Mouse (Mus musculus): Measurements from ENCODE around the gene Ppp1r12c. TPM values are rescaled to one million over a fixed set of nuclear protein-coding genes. Genes with fewer than 3 reads are reported as not detected.

Ppp1r12c gene
- 33.0 and 35.3 TPM in 2 replicates for polyA plus RNA-seq (2014; fragmentation: Nextera tagmentation; extraction: Ambion mirVana)

DNA sequence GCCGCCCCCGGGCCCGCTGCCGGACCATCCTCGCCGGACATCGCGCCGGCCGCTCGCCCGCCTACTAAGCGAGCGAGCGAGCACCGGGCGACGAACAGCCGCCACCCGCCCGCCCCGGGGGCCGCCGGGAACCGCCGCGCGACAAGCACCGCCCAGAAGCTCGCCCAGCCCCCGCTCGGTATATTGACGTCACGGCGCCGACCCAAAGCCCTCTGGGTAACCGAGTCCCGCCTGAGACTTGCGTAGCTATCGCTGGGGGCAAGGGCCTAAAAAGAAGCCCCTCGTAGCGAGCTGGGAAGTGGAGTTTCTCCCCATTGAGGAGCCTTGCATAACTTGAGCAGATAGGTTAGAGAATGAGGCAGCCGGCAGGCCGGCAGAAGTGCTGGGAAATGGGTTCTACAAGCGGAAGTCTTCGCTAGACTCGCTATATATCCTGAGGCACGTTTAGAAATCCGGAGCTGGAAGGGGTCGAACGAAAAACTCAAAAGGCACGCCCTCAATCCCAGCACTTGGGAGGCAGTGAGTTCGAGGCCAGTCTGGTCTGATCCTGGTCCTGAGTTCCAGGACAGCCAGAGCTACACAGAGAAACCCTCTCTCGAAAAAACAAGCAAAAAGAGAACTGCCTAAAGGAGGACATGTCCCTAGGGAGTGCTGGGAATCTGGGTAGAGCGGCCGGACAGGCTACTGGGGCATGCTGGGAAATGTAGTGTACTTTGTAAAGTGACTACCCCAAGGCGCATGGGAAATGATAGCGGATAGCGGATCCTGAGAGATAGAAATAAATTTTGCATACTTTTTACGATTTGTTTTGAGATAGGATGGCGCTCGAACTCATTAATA lies at the start of gene Ppp1r12c:
Gene Ppp1r12c (minus strand): TSS at position 123 of the 840 bp plus-strand sequence.
- H3K9ac ChIP-seq (replicated peaks; ENCODE audit: low read length) = peak within 1 kb of the TSS; percentile 90
- DNase-seq (ENCODE audit: low spot score) (peak; percentile 95), ATAC-seq (replicated peaks; ENCODE audit: insufficient number of reproducible peaks, low FRiP score, low TSS enrichment, low read depth) (peak; percentile 80)
- no peaks in the 10 kb centered on the region for H3K4me1 ChIP-seq (ENCODE audit: control insufficient read depth, insufficient read depth, low read length)
- no peaks in the 10 kb centered on the region for H3K27me3 ChIP-seq (ENCODE audit: control insufficient read depth, insufficient read depth, low read length)
- H3K36me3 ChIP-seq (replicated peaks; ENCODE audit: control insufficient read depth, insufficient read depth, low read depth, low read length) = no peaks in the 10 kb centered on the region
- no peaks in the 10 kb centered on the region for H3K9me3 ChIP-seq (replicated peaks; ENCODE audit: control insufficient read depth, low read length)
- peak within 1 kb of the TSS; percentile 51 for H3K4me2 ChIP-seq (ENCODE audit: low read depth, low read length)
- H3K27ac ChIP-seq (replicated peaks; ENCODE audit: low read depth, low read length) = peak within 1 kb of the TSS; percentile 76
- peak within 1 kb of the TSS; percentile 89 for H3K4me3 ChIP-seq (ENCODE audit: low read depth, low read length)
- WGBS = under 1% methylated on average over 62 of the region's 62 CpGs

DNA sequence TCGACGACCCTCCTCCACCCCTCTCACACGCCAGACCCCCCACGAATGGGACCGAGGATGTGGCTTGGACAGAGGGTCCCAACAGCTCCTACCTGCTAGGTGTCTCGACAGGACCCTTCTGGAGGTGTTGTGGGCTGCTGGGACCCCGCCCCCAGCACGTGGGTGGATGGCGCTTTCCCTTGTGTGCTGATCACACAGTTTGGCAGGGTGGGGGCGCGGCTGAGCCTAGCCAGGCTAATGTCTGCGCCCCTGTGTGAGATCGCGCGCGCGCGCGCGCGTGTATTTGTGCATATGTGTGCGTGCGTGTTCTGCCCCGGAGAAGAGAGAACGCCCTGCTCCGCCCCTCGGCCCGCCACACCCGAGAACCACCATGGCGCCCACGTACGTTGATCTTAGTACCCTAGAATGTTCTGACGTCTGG lies 45.8 kb upstream of the Ppp1r12c start, which contains the start of gene Syt5:
Gene Syt5 (minus strand): TSS at position 321 of the 421 bp plus-strand sequence.
- Histone ChIP-seq H3K27ac (replicated peaks; ENCODE audit: low read depth, low read length) (no peak within 1 kb of the TSS), H3K27me3 (ENCODE audit: control insufficient read depth, insufficient read depth, low read length) (peaks cover 2% of the 10 kb centered on the region; the same call in 1 of the 2 replicates), H3K9ac (replicated peaks; ENCODE audit: low read length) (peak within 1 kb of the TSS; percentile 43), H3K9me3 (replicated peaks; ENCODE audit: control insufficient read depth, low read length) (no peaks in the 10 kb centered on the region), H3K4me1 (ENCODE audit: control insufficient read depth, insufficient read depth, low read length) (no peaks in the 10 kb centered on the region; the same call in 1 of the 2 replicates), H3K36me3 (replicated peaks; ENCODE audit: control insufficient read depth, insufficient read depth, low read depth, low read length) (no peaks in the 10 kb centered on the region), H3K4me2 (ENCODE audit: low read depth, low read length) (peak within 1 kb of the TSS; percentile 65), H3K4me3 (ENCODE audit: low read depth, low read length) (peak within 1 kb of the TSS; percentile 31)
- peak; percentile 47 for ATAC-seq (replicated peaks; ENCODE audit: insufficient number of reproducible peaks, low FRiP score, low TSS enrichment, low read depth)
- 8% methylated on average over 33 of the region's 33 CpGs for WGBS
- peak; percentile 40 for DNase-seq (ENCODE audit: low spot score)

GRCm38 (mm10) chr7:4546591-4547131 lies 45.2 kb upstream of the Ppp1r12c start:
- ATAC-seq (replicated peaks; ENCODE audit: insufficient number of reproducible peaks, low FRiP score, low TSS enrichment, low read depth) (peak; percentile 88), DNase-seq (ENCODE audit: low spot score) (peak; percentile 81)
- peak overlapping the region; percentile 65 for H3K4me2 ChIP-seq (ENCODE audit: low read depth, low read length)
- H3K9me3 ChIP-seq (replicated peaks; ENCODE audit: control insufficient read depth, low read length) = no peaks in the 10 kb centered on the region
- H3K4me1 ChIP-seq (ENCODE audit: control insufficient read depth, insufficient read depth, low read length) = no peaks in the 10 kb centered on the region; the same call in 1 of the 2 replicates
- no peak overlapping the region for H3K27ac ChIP-seq (replicated peaks; ENCODE audit: low read depth, low read length)
- WGBS = 3% methylated on average over 26 of the region's 26 CpGs
- peaks cover 2% of the 10 kb centered on the region; the same call in 1 of the 2 replicates for H3K27me3 ChIP-seq (ENCODE audit: control insufficient read depth, insufficient read depth, low read length)
- peak overlapping the region; percentile 31 for H3K4me3 ChIP-seq (ENCODE audit: low read depth, low read length)
- H3K9ac ChIP-seq (replicated peaks; ENCODE audit: low read length) = peak overlapping the region; percentile 43
- H3K36me3 ChIP-seq (replicated peaks; ENCODE audit: control insufficient read depth, insufficient read depth, low read depth, low read length) = no peaks in the 10 kb centered on the region

DNA sequence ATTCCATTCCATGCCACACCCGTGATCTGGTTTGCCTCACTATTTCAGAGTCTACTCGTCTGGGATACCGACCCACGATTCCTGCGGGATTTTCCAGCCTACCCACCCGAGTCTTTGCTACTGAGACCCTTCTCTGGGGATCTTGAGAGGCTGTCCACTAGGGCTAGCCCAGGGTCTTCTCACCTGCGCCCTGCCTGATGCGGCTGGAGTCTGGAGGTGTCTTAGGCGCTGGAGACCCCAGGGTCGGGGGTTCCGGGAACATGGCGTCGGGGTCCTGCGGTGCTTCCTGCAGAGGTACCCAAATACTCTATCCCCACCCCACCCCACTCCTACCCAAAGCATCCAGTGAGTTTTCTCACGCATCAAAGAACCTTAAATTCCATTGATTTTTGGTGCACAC lies 44.6 kb upstream of the Ppp1r12c start:
- H3K4me2 ChIP-seq (ENCODE audit: low read depth, low read length) = peak overlapping the region; percentile 65
- WGBS = 70% methylated on average over 15 of the region's 15 CpGs
- no peaks in the 10 kb centered on the region for H3K36me3 ChIP-seq (replicated peaks; ENCODE audit: control insufficient read depth, insufficient read depth, low read depth, low read length)
- DNase-seq (ENCODE audit: low spot score) = no peak
- H3K4me1 ChIP-seq (ENCODE audit: control insufficient read depth, insufficient read depth, low read length) = no peaks in the 10 kb centered on the region; the same call in 1 of the 2 replicates
- H3K9me3 ChIP-seq (replicated peaks; ENCODE audit: control insufficient read depth, low read length) = no peaks in the 10 kb centered on the region
- no peak overlapping the region for H3K4me3 ChIP-seq (ENCODE audit: low read depth, low read length)
- H3K27ac ChIP-seq (replicated peaks; ENCODE audit: low read depth, low read length) = no peak overlapping the region
- peak; percentile 5; the same call in 1 of the 2 replicates for ATAC-seq (replicated peaks; ENCODE audit: insufficient number of reproducible peaks, low FRiP score, low TSS enrichment, low read depth)
- H3K9ac ChIP-seq (replicated peaks; ENCODE audit: low read length) = no peak overlapping the region; the same call in 1 of the 2 replicates
- H3K27me3 ChIP-seq (ENCODE audit: control insufficient read depth, insufficient read depth, low read length) = peaks cover 2% of the 10 kb centered on the region; the same call in 1 of the 2 replicates

GRCm38 (mm10) chr7:4542013-4542412 lies 40.5 kb upstream of the Ppp1r12c start:
- Histone ChIP-seq H3K27ac (replicated peaks; ENCODE audit: low read depth, low read length) (no peak overlapping the region), H3K4me3 (ENCODE audit: low read depth, low read length) (no peak overlapping the region), H3K4me1 (ENCODE audit: control insufficient read depth, insufficient read depth, low read length) (no peaks in the 10 kb centered on the region; the same call in 1 of the 2 replicates), H3K9ac (replicated peaks; ENCODE audit: low read length) (no peak overlapping the region), H3K4me2 (ENCODE audit: low read depth, low read length) (no peak overlapping the region), H3K27me3 (ENCODE audit: control insufficient read depth, insufficient read depth, low read length) (peaks cover 2% of the 10 kb centered on the region; the same call in 1 of the 2 replicates), H3K9me3 (replicated peaks; ENCODE audit: control insufficient read depth, low read length) (no peaks in the 10 kb centered on the region), H3K36me3 (replicated peaks; ENCODE audit: control insufficient read depth, insufficient read depth, low read depth, low read length) (no peaks in the 10 kb centered on the region)
- no peak for ATAC-seq (replicated peaks; ENCODE audit: insufficient number of reproducible peaks, low FRiP score, low TSS enrichment, low read depth)
- 35% methylated on average over 17 of the region's 17 CpGs for WGBS
- DNase-seq (ENCODE audit: low spot score) = no peak

DNA sequence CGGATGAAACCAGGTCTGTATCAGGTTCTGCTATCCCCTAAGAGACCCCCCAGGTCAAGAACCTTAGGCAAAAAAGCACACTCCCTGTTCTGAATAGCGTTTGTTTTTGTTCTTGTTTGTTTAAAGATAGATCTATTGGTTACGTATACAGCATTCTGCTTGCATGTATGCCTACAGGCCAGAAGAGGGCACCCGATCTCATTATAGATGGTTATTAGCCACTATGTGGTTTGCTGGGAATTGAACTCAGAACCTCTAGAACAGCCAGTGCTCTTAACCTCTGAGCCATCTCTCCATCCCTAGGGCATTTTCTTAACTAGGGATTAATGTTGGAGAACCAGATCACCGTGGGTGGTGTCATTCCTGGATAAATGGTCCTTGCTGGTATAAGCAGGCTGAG lies 39.9 kb upstream of the Ppp1r12c start:
- Histone ChIP-seq H3K36me3 (replicated peaks; ENCODE audit: control insufficient read depth, insufficient read depth, low read depth, low read length) (no peaks in the 10 kb centered on the region), H3K27me3 (ENCODE audit: control insufficient read depth, insufficient read depth, low read length) (no peaks in the 10 kb centered on the region), H3K9me3 (replicated peaks; ENCODE audit: control insufficient read depth, low read length) (no peaks in the 10 kb centered on the region), H3K27ac (replicated peaks; ENCODE audit: low read depth, low read length) (no peak overlapping the region), H3K9ac (replicated peaks; ENCODE audit: low read length) (no peak overlapping the region), H3K4me2 (ENCODE audit: low read depth, low read length) (no peak overlapping the region), H3K4me3 (ENCODE audit: low read depth, low read length) (no peak overlapping the region), H3K4me1 (ENCODE audit: control insufficient read depth, insufficient read depth, low read length) (no peaks in the 10 kb centered on the region; the same call in 1 of the 2 replicates)
- WGBS = 62% methylated on average over 5 of the region's 5 CpGs
- DNase-seq (ENCODE audit: low spot score) = no peak
- ATAC-seq (replicated peaks; ENCODE audit: insufficient number of reproducible peaks, low FRiP score, low TSS enrichment, low read depth) = no peak

GRCm38 (mm10) chr7:4539019-4539418 lies 37.5 kb upstream of the Ppp1r12c start:
- WGBS = 84% methylated on average over 2 of the region's 2 CpGs
- no peaks in the 10 kb centered on the region for H3K27me3 ChIP-seq (ENCODE audit: control insufficient read depth, insufficient read depth, low read length)
- ATAC-seq (replicated peaks; ENCODE audit: insufficient number of reproducible peaks, low FRiP score, low TSS enrichment, low read depth) = no peak

DNA sequence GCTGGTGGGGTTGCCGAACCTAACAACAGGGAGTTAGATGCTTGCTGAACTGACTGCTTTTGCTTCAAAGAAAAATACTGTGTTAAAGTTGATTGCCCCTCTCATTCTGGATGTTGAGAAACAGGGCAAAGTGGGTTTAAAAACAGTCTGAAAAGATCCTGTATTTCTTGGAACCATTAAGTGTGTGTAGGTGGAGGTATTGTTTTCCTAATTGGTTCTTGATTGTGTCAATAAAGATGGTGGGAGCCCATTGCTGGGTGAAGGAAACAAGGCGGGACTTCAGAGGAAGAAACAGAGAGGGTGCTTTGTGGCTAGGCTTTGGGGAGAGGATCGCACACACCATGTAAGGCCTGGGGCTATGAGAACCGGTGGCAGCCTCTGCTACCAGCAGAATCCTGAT lies 35.7 kb upstream of the Ppp1r12c start:
- H3K4me2 ChIP-seq (ENCODE audit: low read depth, low read length) = no peak overlapping the region
- WGBS = 49% methylated on average over 4 of the region's 4 CpGs
- H3K27me3 ChIP-seq (ENCODE audit: control insufficient read depth, insufficient read depth, low read length) = no peaks in the 10 kb centered on the region
- no peaks in the 10 kb centered on the region for H3K36me3 ChIP-seq (replicated peaks; ENCODE audit: control insufficient read depth, insufficient read depth, low read depth, low read length)
- no peaks in the 10 kb centered on the region for H3K9me3 ChIP-seq (replicated peaks; ENCODE audit: control insufficient read depth, low read length)
- no peaks in the 10 kb centered on the region for H3K4me1 ChIP-seq (ENCODE audit: control insufficient read depth, insufficient read depth, low read length)
- H3K9ac ChIP-seq (replicated peaks; ENCODE audit: low read length) = no peak overlapping the region
- DNase-seq (ENCODE audit: low spot score) (no peak), ATAC-seq (replicated peaks; ENCODE audit: insufficient number of reproducible peaks, low FRiP score, low TSS enrichment, low read depth) (no peak)
- H3K27ac ChIP-seq (replicated peaks; ENCODE audit: low read depth, low read length) = no peak overlapping the region
- H3K4me3 ChIP-seq (ENCODE audit: low read depth, low read length) = no peak overlapping the region

More at GRCm38 (mm10) chr7:4539019-4539418, 37.5 kb upstream of the Ppp1r12c start:
- H3K27ac ChIP-seq (replicated peaks; ENCODE audit: low read depth, low read length) = no peak overlapping the region
- no peaks in the 10 kb centered on the region for H3K36me3 ChIP-seq (replicated peaks; ENCODE audit: control insufficient read depth, insufficient read depth, low read depth, low read length)
- no peaks in the 10 kb centered on the region for H3K9me3 ChIP-seq (replicated peaks; ENCODE audit: control insufficient read depth, low read length)
- no peak overlapping the region for H3K9ac ChIP-seq (replicated peaks; ENCODE audit: low read length)
- DNase-seq (ENCODE audit: low spot score) = no peak
- no peak overlapping the region for H3K4me3 ChIP-seq (ENCODE audit: low read depth, low read length)
- H3K4me1 ChIP-seq (ENCODE audit: control insufficient read depth, insufficient read depth, low read length) = no peaks in the 10 kb centered on the region
- no peak overlapping the region for H3K4me2 ChIP-seq (ENCODE audit: low read depth, low read length)
